In genomic region chr4:128789646-128790045, GRCm38 (mm10) we compare ENCODE assay signal across 10 mouse cellular contexts. TPM values are rescaled to one million over a fixed set of nuclear protein-coding genes. Genes with fewer than 3 reads are reported as not detected.
DNase-seq lines count a peak whose midpoint lies in the region; ATAC-seq and TF ChIP-seq lines count a peak whose summit lies in the region.
"Had no signal": no experiment of that assay in that cellular context is flagged by ENCODE, and none has a peak within 500 bp of the region (broad histone marks: within the 10 kb centered on the region; RNA-seq: fewer than 3 reads in every experiment).

No protein-coding gene starts in this region.

- TF ChIP-seq POLR2A in testis, adult 2 months (IDR thresholded peaks at IDR 0.05; ENCODE audit: control insufficient read depth, low read depth, low read length) = no peak

- H3K4me3 ChIP-seq in testis, adult 2 months (ENCODE audit: control insufficient read depth, low read depth, low read length) = peak overlapping the region; percentile 44
- H3K4me3 ChIP-seq in liver, embryonic 15.5 days (replicated peaks) = peak overlapping the region; percentile 37
- H3K4me3 ChIP-seq in stomach, postnatal 0 days (ENCODE audit: low read depth, low read length) = 0 out of 2 replicates have a peak overlapping the region, but pooled peaks have one; percentile 19
- H3K4me3 ChIP-seq: heart, embryonic 13.5 days had no signal

- H3K4me1 ChIP-seq in testis, adult 2 months (ENCODE audit: control insufficient read depth, insufficient read depth, low read length) = peaks cover 18% of the 10 kb centered on the region
- peaks cover 23% of the 10 kb centered on the region for H3K4me1 ChIP-seq in liver, embryonic 15.5 days (replicated peaks)
- no peaks in the 10 kb centered on the region for H3K4me1 ChIP-seq in stomach, postnatal 0 days (replicated peaks; ENCODE audit: control insufficient read depth, insufficient read depth)

- H3K4me2 ChIP-seq in liver, embryonic 15.5 days = peak overlapping the region; percentile 51
- H3K4me2 ChIP-seq in stomach, postnatal 0 days (replicated peaks; ENCODE audit: low read depth) = peak overlapping the region; percentile 39
- H3K4me2 ChIP-seq: heart, embryonic 13.5 days had no signal

- H3K36me3 ChIP-seq in testis, adult 2 months (ENCODE audit: control insufficient read depth, insufficient read depth, low read length) = no peaks in the 10 kb centered on the region
- H3K36me3 ChIP-seq in liver, embryonic 15.5 days (replicated peaks) = peaks cover 34% of the 10 kb centered on the region
- peaks cover 21% of the 10 kb centered on the region for H3K36me3 ChIP-seq in stomach, postnatal 0 days (ENCODE audit: control insufficient read depth, insufficient read depth, low read length)

- TF ChIP-seq EP300 in stomach, postnatal 0 days (optimal IDR thresholded peaks at IDR 0.05) = no peak

- DNase-seq in testis, postnatal 10 days (ENCODE audit: low spot score) = no peak
- peak; percentile 60 to 67 for DNase-seq in kidney, adult 8-10 months
- peak; percentile 90 for DNase-seq in stomach, postnatal 0 days (ENCODE audit: low spot score)
- DNase-seq in embryo, embryonic 11 days = no peak
- no peak for DNase-seq in layer of hippocampus, adult 18-20 months (ENCODE audit: low spot score in 2 of 2)
- no peak for DNase-seq in ovary, adult 18-20 months (ENCODE audit: low spot score)
- DNase-seq: cerebellum, adult 11-12 months had no signal

- peak overlapping the region; percentile 28; the same call in 1 of the 2 replicates for H3K27ac ChIP-seq in testis, adult 2 months (ENCODE audit: control insufficient read depth, insufficient read depth, low read depth, low read length)
- no peak overlapping the region for H3K27ac ChIP-seq in liver, embryonic 15.5 days (replicated peaks)
- no peak overlapping the region for H3K27ac ChIP-seq in stomach, postnatal 0 days (replicated peaks)
- H3K27ac ChIP-seq: heart, embryonic 13.5 days had no signal

- H3K27me3 ChIP-seq in testis, adult 2 months (ENCODE audit: control insufficient read depth, insufficient read depth, low read length) = no peaks in the 10 kb centered on the region
- no peaks in the 10 kb centered on the region for H3K27me3 ChIP-seq in liver, embryonic 15.5 days
- no peaks in the 10 kb centered on the region for H3K27me3 ChIP-seq in stomach, postnatal 0 days (ENCODE audit: control insufficient read depth, insufficient read depth, low read length)
- H3K27me3 ChIP-seq: heart, embryonic 13.5 days had no signal

- H3K9ac ChIP-seq in liver, embryonic 15.5 days = no peak overlapping the region
- H3K9ac ChIP-seq in stomach, postnatal 0 days (ENCODE audit: low read length) = 0 out of 2 replicates have a peak overlapping the region, but pooled peaks have one; percentile 27
- H3K9ac ChIP-seq: heart, embryonic 13.5 days had no signal

- 74% methylated on average over 18 of the region's 18 CpGs for WGBS in liver, embryonic 15.5 days (ENCODE audit: insufficient replicate concordance)
- WGBS in stomach, postnatal 0 days = 38% methylated on average over 18 of the region's 18 CpGs

- TF ChIP-seq CTCF in testis, adult 2 months (IDR thresholded peaks at IDR 0.05; ENCODE audit: control insufficient read depth, insufficient read depth, insufficient replicate concordance, low read depth, low read length) = no peak
- no peak for TF ChIP-seq CTCF in stomach, postnatal 0 days (IDR thresholded peaks at IDR 0.05; ENCODE audit: low read depth)

- no peaks in the 10 kb centered on the region for H3K9me3 ChIP-seq in liver, embryonic 15.5 days (replicated peaks)
- no peaks in the 10 kb centered on the region for H3K9me3 ChIP-seq in stomach, postnatal 0 days (ENCODE audit: control insufficient read depth, low read length)
- H3K9me3 ChIP-seq: heart, embryonic 13.5 days had no signal

- no peak for ATAC-seq in liver, embryonic 15.5 days (ENCODE audit: insufficient read depth)
- peak; percentile 91 for ATAC-seq in stomach, postnatal 0 days (ENCODE audit: low FRiP score, low TSS enrichment)

RNA-seq across cellular contexts. Expression of gene Zfp362, which starts 16.2 kb away (rescaled TPM):
- polyA plus RNA-seq in testis, adult 2 months (2012; rRNA removed) = 16.0 and 16.5 TPM in 2 replicates
- 6.5 and 6.8 TPM in 2 replicates for polyA plus RNA-seq in liver, embryonic 15.5 days (2015; fragmentation: Nextera tagmentation; extraction: Ambion mirVana)
- 11.3 and 13.9 TPM in 2 replicates for polyA plus RNA-seq in stomach, postnatal 0 days (2015; fragmentation: Nextera tagmentation; extraction: Ambion mirVana)
- 10 to 100 TPM; 24.3 to 25.4 TPM for total RNA-seq in layer of hippocampus, adult 18-20 months (2021)

RNA-seq across cellular contexts. Expression of gene A3galt2, which starts 34.5 kb away (rescaled TPM):
- 0.06 and 0.07 TPM in 2 replicates for polyA plus RNA-seq in testis, adult 2 months (2012; rRNA removed)
- not detected in 2 replicates for polyA plus RNA-seq in liver, embryonic 15.5 days (2015; fragmentation: Nextera tagmentation; extraction: Ambion mirVana)
- polyA plus RNA-seq in stomach, postnatal 0 days (2015; fragmentation: Nextera tagmentation; extraction: Ambion mirVana) = 0.02 TPM in 1 of 2 replicates, not detected in the other
- under 1 TPM; 0.28 to 0.35 TPM for total RNA-seq in layer of hippocampus, adult 18-20 months (2021)

Comparison
In these comparisons a context has a peak if more than half of its experiments do, and no peak if none do; other contexts are left out.
1. DNase-seq: peak in kidney, adult 8-10 months (2 of 2) and stomach, postnatal 0 days (single experiment); none in testis, postnatal 10 days (single experiment), embryo, embryonic 11 days (single experiment), layer of hippocampus, adult 18-20 months (0 of 2) and ovary, adult 18-20 months (single experiment).
2. Peak in every context shown above with its lines, with median percentiles within 50 percentile points of each other: H3K4me3 ChIP-seq.